Mouse (Mus musculus) lung, postnatal 0 days (tissue): ENCODE results near the gene Sipa1l3. TPM values are rescaled to one million over a fixed set of nuclear protein-coding genes. Genes with fewer than 3 reads are reported as not detected.
A peak's percentile ranks its signal among the peaks of the same experiment; 100 is the strongest.

Source experiments
- ATAC-seq: fragments of 200-750 bp; cut with Nextera tagmentation; 2 replicates; pipeline ENCODE4 v1.8.0; 2017; ENCODE audit warnings: moderate library complexity
- DNase-seq: peaks from one replicate; pipeline ENCODE4 v3.0.0-alpha.2; 2016; ENCODE audit warnings: low spot score
- H3K27ac ChIP-seq: fragments of 300-500 bp; sonication (generic); 2 replicates; pipeline ENCODE4 v1.5.1; 2014; ENCODE audit warnings: antibody characterized with exemption, mild to moderate bottlenecking, low read length, mixed read lengths
- H3K27me3 ChIP-seq: fragments of 300-500 bp; sonication (generic); replicated peaks from 2 replicates; pipeline ENCODE4 v1.6.1; 2014; ENCODE audit warnings: low read length, mixed read lengths; ENCODE audit not compliant: insufficient read depth
- H3K36me3 ChIP-seq: fragments of 300-500 bp; sonication (generic); 2 replicates; pipeline ENCODE4 v1.6.1; 2014; ENCODE audit warnings: low read length, mixed read lengths; ENCODE audit not compliant: insufficient read depth
- H3K4me1 ChIP-seq: fragments of 300-500 bp; sonication (generic); 2 replicates; pipeline ENCODE4 v1.6.1; 2014; ENCODE audit warnings: antibody characterized with exemption, low read depth, low read length, mixed read lengths; ENCODE audit not compliant: insufficient read depth
- H3K4me2 ChIP-seq: fragments of 300-500 bp; sonication (generic); replicated peaks from 2 replicates; pipeline ENCODE4 v1.6.1; 2014; ENCODE audit warnings: low read depth, mild to moderate bottlenecking, low read length, moderate library complexity, mixed read lengths
- H3K4me3 ChIP-seq: fragments of 300-500 bp; sonication (generic); 2 replicates; pipeline ENCODE4 v1.5.1; 2014; ENCODE audit warnings: low read depth, low read length
- H3K9ac ChIP-seq: fragments of 300-500 bp; sonication (generic); replicated peaks from 2 replicates; pipeline ENCODE4 v1.6.1; 2014; ENCODE audit warnings: low read depth, mild to moderate bottlenecking
- H3K9me3 ChIP-seq: fragments of 300-500 bp; sonication (generic); 2 replicates; pipeline ENCODE4 v1.6.1; 2016; ENCODE audit warnings: low read length, mixed read lengths
- CTCF ChIP-seq: IDR thresholded peaks from 2 replicates; pipeline ENCODE4 v1.5.1; 2016; ENCODE audit warnings: antibody characterized with exemption, mild to moderate bottlenecking
- EP300 ChIP-seq: IDR thresholded peaks from 2 replicates; pipeline ENCODE4 v1.6.1; 2016; ENCODE audit warnings: antibody characterized with exemption, mild to moderate bottlenecking, control low read depth
- WGBS: fragments of 180-500 bp; shearing (Covaris S2); extraction: QIAGEN DNeasy Blood & Tissue Kit; methylation state at CpG from one replicate; pipeline ENCODE4 v1.1.7; 2014; 5-methylcytosine and 5-hydroxymethylcytosine counted together
- polyA plus RNA-seq: library from polyadenylated mRNA; unstranded; fragments of >200 nt; fragmentation: Nextera tagmentation; extraction: Ambion mirVana; gene quantifications from 2 replicates; pipeline ENCODE4 v1.2.1, GENCODE M21; 2015

Gene Sipa1l3
- polyA plus RNA-seq, 1 experiment from 2014 or later: 18.5 TPM

GRCm38 (mm10) chr7:29327087-29327486 is 191.4 kb downstream of the Sipa1l3 start:
- no peak for DNase-seq
- no peak overlapping the region for H3K4me2 ChIP-seq
- H3K27ac ChIP-seq: no peak overlapping the region
- peaks cover 35% of the 10 kb centered on the region for H3K36me3 ChIP-seq
- WGBS: 72% methylated on average over 6 of the region's 6 CpGs
- no peaks in the 10 kb centered on the region for H3K4me1 ChIP-seq
- H3K9ac ChIP-seq: no peak overlapping the region
- TF ChIP-seq EP300 (no peak), CTCF (no peak)
- no peak overlapping the region for H3K4me3 ChIP-seq
- no peaks in the 10 kb centered on the region for H3K27me3 ChIP-seq
- no peak for ATAC-seq
- no peaks in the 10 kb centered on the region for H3K9me3 ChIP-seq

- no peak for ATAC-seq
- H3K9me3 ChIP-seq: no peaks in the 10 kb centered on the region
- DNase-seq: peak; percentile 44
- H3K4me2 ChIP-seq: peak overlapping the region; percentile 40
- H3K4me1 ChIP-seq: peaks cover 12% of the 10 kb centered on the region; the same call in 1 of the 2 replicates
- 16% methylated on average over 19 of the region's 19 CpGs for WGBS
- TF ChIP-seq EP300 (no peak), CTCF (peak; percentile 47)
- H3K27me3 ChIP-seq: no peaks in the 10 kb centered on the region
- peak overlapping the region; percentile 17; the same call in 1 of the 2 replicates for H3K4me3 ChIP-seq
- 0 out of 2 replicates have a peak overlapping the region, but pooled peaks have one; percentile 20 for H3K27ac ChIP-seq
- H3K9ac ChIP-seq: no peak overlapping the region; the same call in 1 of the 2 replicates
- peaks cover 16% of the 10 kb centered on the region for H3K36me3 ChIP-seq
Measured at GRCm38 (mm10) chr7:29319337-29320307, 198.8 kb downstream of the Sipa1l3 start.

GRCm38 (mm10) chr7:29318115-29318911 is 200.1 kb downstream of the Sipa1l3 start:
- 9% methylated on average over 18 of the region's 18 CpGs for WGBS
- H3K9me3 ChIP-seq: no peaks in the 10 kb centered on the region
- peak overlapping the region; percentile 32; the same call in 1 of the 2 replicates for H3K27ac ChIP-seq
- no peak overlapping the region for H3K9ac ChIP-seq
- TF ChIP-seq CTCF: no peak
- TF ChIP-seq EP300: peak; percentile 81
- peak overlapping the region; percentile 40; the same call in 1 of the 2 replicates for H3K4me2 ChIP-seq
- DNase-seq: peak; percentile 81
- peak; percentile 69 for ATAC-seq
- peak overlapping the region; percentile 17; the same call in 1 of the 2 replicates for H3K4me3 ChIP-seq
- peaks cover 12% of the 10 kb centered on the region; the same call in 1 of the 2 replicates for H3K4me1 ChIP-seq
- no peaks in the 10 kb centered on the region for H3K27me3 ChIP-seq
- H3K36me3 ChIP-seq: 0 out of 2 replicates have a peak, but pooled peaks cover 6% of the 10 kb centered on the region

GRCm38 (mm10) chr7:29317558-29317957 is 200.9 kb downstream of the Sipa1l3 start:
- peak; percentile 77 for DNase-seq
- H3K4me1 ChIP-seq: peaks cover 12% of the 10 kb centered on the region; the same call in 1 of the 2 replicates
- H3K4me3 ChIP-seq: no peak overlapping the region
- H3K27ac ChIP-seq: peak overlapping the region; percentile 32; the same call in 1 of the 2 replicates
- no peak overlapping the region for H3K4me2 ChIP-seq
- no peaks in the 10 kb centered on the region for H3K9me3 ChIP-seq
- 0 out of 2 replicates have a peak, but pooled peaks cover under 1% of the 10 kb centered on the region for H3K36me3 ChIP-seq
- TF ChIP-seq CTCF (no peak), EP300 (no peak)
- no peaks in the 10 kb centered on the region for H3K27me3 ChIP-seq
- WGBS: 0% methylated on average over 2 of the region's 2 CpGs
- H3K9ac ChIP-seq: 0 out of 2 replicates have a peak overlapping the region, but pooled peaks have one; percentile 29
- peak; percentile 13 for ATAC-seq

GRCm38 (mm10) chr7:29316976-29317375 is 201.5 kb downstream of the Sipa1l3 start:
- 13% methylated on average over 10 of the region's 10 CpGs for WGBS
- no peaks in the 10 kb centered on the region for H3K9me3 ChIP-seq
- peaks cover 12% of the 10 kb centered on the region; the same call in 1 of the 2 replicates for H3K4me1 ChIP-seq
- peak; percentile 69 for DNase-seq
- ATAC-seq: peak; percentile 37
- 0 out of 2 replicates have a peak overlapping the region, but pooled peaks have one; percentile 29 for H3K9ac ChIP-seq
- no peak for TF ChIP-seq EP300
- peak; percentile 45; the same call in 1 of the 2 replicates for TF ChIP-seq CTCF
- no peaks in the 10 kb centered on the region for H3K36me3 ChIP-seq
- H3K4me3 ChIP-seq: no peak overlapping the region
- H3K27me3 ChIP-seq: no peaks in the 10 kb centered on the region
- H3K27ac ChIP-seq: 0 out of 2 replicates have a peak overlapping the region, but pooled peaks have one; percentile 20
- no peak overlapping the region for H3K4me2 ChIP-seq
